Mouse (Mus musculus) embryonic fibroblast, embryonic 13.5 days (primary cell): ENCODE results near the gene Pdrg1.

Experiments used
- CTCF ChIP-seq: IDR thresholded peaks from 2 replicates; pipeline ENCODE4 v1.5.1; 2011; ENCODE audit warnings: mild to moderate bottlenecking, control low read depth, low read length, moderate library complexity, borderline replicate concordance; ENCODE audit not compliant: insufficient read depth
- POLR2A ChIP-seq: IDR thresholded peaks from 2 replicates; pipeline ENCODE4 v1.6.1; 2011; ENCODE audit warnings: low read depth, mild to moderate bottlenecking, control low read depth, low read length, moderate library complexity

- TF ChIP-seq POLR2A = no peak
- no peak for TF ChIP-seq CTCF
These were observed 18.2 kb downstream of the Pdrg1 start for GRCm38 (mm10) chr2:152997046-152997445.
